Mouse (Mus musculus) monocyte, adult 5-6 weeks (primary cell): ENCODE data around the gene Kif13a. TPM values are rescaled to one million over a fixed set of nuclear protein-coding genes. Genes with fewer than 3 reads are reported as not detected.

Experiments
- ATAC-seq: fragments of 153-309, 156-312 bp; replicated peaks from 2 replicates; pipeline ENCODE4 v1.8.0; 2017; ENCODE audit warnings: mild to moderate bottlenecking; ENCODE audit not compliant: low TSS enrichment, insufficient number of reproducible peaks, severe bottlenecking, poor library complexity, low FRiP score
- total RNA-seq: library from RNA; stranded (forward); fragments of 200-1000, 200-491, 200-594 nt; gene quantifications from 3 replicates; pipeline ENCODE4 v1.2.3, GENCODE M21; 2017

Gene Kif13a
- total RNA-seq, 1 experiment from 2014 or later = 13.3 TPM

DNA sequence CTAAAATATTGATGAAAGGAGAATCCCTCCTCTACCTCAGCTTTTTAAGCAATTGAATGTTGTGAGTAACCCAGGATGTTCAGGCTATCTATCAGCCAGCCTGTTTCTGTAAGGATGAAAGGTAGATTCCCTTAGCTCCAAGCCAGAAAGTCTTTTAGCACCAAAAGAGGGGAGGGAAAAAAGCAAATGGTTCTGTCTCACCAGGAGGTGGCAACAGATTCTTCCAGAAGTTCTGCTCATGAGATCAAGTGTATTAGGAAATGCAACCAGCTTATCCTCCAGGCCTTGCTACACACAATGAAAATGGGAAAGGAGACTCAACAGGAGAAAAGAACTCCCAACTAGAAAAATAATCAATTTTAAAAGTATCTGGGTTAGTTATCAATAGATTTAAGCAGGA is 205.3 kb downstream of the Kif13a start:
- no peak for ATAC-seq

DNA sequence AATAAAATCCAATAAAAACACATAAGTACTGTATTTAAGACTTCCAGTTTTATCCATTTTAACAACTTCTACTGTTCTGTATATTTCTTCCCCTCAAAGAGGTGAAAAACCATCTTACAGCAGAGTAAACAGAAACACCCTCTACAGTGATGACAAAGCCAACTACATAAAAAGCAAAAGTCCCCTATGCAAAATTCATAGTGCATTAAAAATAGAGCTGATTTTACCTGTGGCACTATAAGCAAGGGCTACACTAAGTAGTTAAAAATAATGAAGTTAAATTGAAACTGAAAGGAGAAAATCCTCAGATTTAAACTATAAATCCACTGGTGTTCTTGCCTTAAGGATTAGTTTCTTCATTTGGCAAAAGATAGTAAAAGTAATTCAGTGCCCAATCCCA is 208.7 kb downstream of the Kif13a start:
- no peak for ATAC-seq

DNA sequence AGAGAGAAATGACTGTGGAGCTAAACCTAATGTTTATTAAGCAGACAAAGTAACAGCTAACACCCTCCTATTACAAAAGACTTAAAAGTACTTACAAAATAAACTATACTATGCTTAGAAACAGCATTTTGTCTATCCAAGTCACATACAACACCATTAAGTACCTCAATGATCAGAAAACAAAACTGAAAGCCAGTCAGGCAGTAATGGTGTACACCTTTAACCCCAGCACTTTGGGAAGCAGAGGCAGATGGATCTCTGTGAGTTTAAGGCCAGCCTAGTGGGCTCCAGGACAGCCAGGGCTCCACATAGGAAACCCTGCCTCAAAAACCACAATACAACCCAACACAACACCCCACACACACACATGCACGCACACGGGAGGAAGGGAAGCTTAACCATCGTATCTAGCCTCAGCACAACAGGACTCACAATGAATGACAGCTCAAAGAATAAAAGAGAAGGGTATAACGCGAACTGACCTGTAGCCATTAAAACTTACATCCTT is 210.7 kb downstream of the Kif13a start:
- ATAC-seq = no peak

DNA sequence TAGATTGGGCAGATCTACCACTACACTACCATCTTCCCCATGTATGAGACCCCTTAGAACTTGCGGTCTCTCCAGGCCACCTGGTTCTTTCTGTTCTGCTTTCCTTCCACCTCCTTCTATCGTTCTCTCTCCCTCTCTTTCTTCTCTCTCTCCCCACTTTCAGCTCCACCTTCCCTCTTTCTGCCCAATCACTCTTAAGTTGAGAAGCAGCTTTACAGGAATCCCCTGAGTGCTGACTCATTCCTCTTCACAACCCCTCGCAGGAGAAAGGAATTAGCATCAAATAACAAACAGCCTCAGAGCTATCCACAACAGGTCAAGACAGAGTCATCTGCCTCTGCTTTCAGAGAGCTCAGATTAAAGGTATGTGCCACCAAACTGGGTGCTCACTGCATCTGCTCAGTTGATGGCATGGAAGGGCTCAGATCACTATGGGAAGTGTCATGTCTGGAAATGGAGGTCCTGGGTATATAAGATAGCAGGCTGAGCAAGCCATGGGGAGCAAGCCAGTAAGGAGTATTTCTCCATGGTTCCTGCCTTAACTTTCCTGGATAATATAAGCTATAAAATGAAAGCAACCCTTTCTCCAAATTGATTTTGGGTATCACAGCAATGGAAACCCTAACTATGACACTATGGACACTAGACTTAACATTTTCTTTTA is 213.6 kb downstream of the Kif13a start:
- ATAC-seq = no peak

DNA sequence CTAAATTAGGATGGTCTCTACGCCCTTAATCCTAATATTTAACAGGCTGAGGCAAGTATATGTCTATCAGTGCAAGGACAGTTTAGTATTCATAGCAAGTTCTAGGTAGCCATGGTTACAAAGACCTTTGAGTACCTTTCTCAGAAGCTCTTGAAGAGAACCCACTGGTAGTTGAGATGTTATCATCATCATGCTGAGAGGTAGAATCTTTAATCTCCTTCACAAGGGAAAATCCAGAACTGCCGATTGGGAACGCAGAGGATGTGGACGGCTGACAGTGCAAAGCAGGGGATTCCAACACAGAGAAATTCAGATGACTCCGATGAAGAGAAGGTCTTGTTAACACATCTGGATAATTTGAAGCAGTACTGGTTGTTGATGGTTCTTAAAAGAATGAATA is 216.2 kb downstream of the Kif13a start:
- no peak for ATAC-seq

DNA sequence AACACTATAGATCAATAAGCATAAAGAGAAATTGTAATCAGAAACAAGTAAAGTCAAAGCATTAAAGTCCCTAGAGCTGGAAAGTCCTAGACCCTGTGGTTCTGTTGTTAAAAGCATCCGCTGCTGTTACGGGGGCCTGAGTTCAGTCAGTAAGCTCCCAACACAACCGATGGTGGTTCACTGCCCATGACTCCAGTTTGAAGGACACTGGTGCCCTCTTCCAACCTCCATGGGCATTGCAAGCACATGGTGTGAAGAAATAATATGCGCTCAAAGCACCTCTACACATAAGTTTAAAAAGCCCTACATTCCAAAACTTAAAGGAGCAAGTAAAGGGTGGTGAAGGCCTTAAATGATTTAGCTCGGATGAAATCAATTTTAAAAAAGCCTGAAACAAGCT is 226.5 kb downstream of the Kif13a start:
- no peak; the same call in 1 of the 2 replicates for ATAC-seq

DNA sequence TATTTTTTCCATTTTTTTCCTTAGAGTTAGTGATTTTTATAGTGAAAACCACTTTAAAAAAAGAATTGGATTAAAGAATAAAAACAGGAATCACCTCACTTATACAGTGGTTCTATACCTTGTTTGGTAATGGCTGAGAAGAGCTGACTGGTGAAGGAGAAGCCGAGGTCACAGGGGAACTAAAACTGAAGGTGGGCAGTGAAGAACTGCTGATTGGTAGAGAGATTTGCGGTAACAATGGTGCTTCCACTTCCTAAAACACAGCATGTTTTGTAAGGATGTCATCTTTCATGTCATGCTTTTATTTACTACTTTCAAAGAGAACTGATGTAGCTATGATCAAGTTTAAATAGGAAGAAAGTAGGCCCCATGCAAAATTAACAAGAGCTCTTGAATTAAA is 228.2 kb downstream of the Kif13a start:
- peak; percentile 78 for ATAC-seq

DNA sequence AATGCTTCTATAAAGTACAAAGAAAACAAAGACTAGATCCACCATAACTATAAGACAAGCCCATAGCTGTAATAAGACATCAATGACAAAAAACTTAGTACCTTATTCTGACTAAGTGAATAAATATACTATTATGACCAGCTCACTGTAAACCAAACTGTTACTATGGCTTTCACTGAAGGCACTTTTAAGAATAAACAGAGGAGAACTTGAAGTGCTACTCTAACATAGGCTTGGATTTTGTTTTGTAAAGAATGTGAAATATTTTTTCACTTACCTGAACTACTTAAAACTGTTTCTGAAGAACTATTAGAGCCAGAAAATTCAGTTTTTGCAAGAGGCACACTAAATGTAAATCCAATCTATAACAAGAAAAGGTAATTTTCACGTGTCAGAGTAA is 230.3 kb downstream of the Kif13a start:
- no peak for ATAC-seq

Other genes with a start within 250 kb of the Kif13a start
- gene Nup153, start 201.9 kb downstream of the Kif13a start, total RNA-seq = 103 to 122 TPM (median 110 TPM) in 3 replicates
- 0.38 to 0.68 TPM in 2 of 3 replicates, not detected in the other for gene Nhlrc1, start 85.0 kb upstream of the Kif13a start, total RNA-seq
- 20.7 to 30.7 TPM (median 23.5 TPM) in 3 replicates for gene Kdm1b, start 113.6 kb upstream of the Kif13a start, total RNA-seq
- 1.6 to 3.5 TPM (median 3.3 TPM) in 3 replicates for gene Tpmt, start 114.9 kb upstream of the Kif13a start, total RNA-seq
- 301 to 405 TPM (median 364 TPM) in 3 replicates for gene Dek, start 176.3 kb upstream of the Kif13a start, total RNA-seq
- 4.9 to 7.6 TPM (median 6.0 TPM) in 3 replicates for gene Rnf144b, start 192.8 kb upstream of the Kif13a start, total RNA-seq